Mouse (Mus musculus): Measurements from ENCODE around the gene Olfr1277.

- no peak for TF ChIP-seq EP300 (IDR thresholded peaks at IDR 0.05; ENCODE audit: low read depth)
- TF ChIP-seq CTCF (IDR thresholded peaks at IDR 0.05; ENCODE audit: low read depth) = no peak
These were observed 38.7 kb downstream of the Olfr1277 start, which contains the start of gene Olfr1275 for GRCm38 (mm10) chr2:111235186-111235585.
